Mouse (Mus musculus): Measurements from ENCODE around the gene Gm10100.

DNA sequence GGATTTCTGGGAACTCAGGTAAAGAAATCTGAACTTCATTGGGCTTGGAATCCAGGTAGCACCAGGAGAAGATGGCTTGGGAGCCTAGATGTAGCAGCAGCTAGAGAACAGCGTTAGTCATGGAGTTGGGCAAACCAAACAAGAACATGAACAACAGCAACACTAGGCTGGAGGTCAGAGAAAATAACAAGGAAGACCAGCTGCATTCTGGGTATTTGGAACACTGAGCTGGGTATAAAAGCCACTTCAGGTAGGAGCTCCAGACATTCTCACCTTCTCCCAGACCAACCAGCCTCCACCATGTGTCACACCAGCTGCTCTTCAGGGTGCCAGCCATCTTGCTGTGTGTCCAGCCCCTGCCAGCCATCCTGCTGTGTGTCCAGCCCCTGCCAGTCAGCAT lies 20.0 kb upstream of the Gm10100 start, which contains the start of gene Gm10272:
- TF ChIP-seq GATA1 (IDR thresholded peaks at IDR 0.05; ENCODE audit: borderline replicate concordance, low read length) (no peak), FLI1 (IDR thresholded peaks at IDR 0.05; ENCODE audit: low read length) (no peak)

Measured in megakaryocyte, embryonic 14.5 days (primary cell).